Mouse (Mus musculus) limb, embryonic 12.5 days (tissue): ENCODE data around the gene Lpar5. TPM values are rescaled to one million over a fixed set of nuclear protein-coding genes. Genes with fewer than 3 reads are reported as not detected.

Source experiments
- ATAC-seq: fragments of 200-750 bp; cut with Nextera tagmentation; 2 replicates; pipeline ENCODE4 v1.8.0; 2017; ENCODE audit warnings: low read depth, moderate TSS enrichment; ENCODE audit not compliant: insufficient number of reproducible peaks, insufficient read depth, low FRiP score, low TSS enrichment
- H3K27ac ChIP-seq: fragments of 300-500 bp; sonication (generic); 2 replicates; pipeline ENCODE4 v1.5.1; 2016; ENCODE audit warnings: mild to moderate bottlenecking, moderate library complexity
- H3K27me3 ChIP-seq: fragments of 300-500 bp; sonication (generic); 2 replicates; pipeline ENCODE4 v1.6.1; 2016; ENCODE audit warnings: mild to moderate bottlenecking, moderate library complexity
- H3K36me3 ChIP-seq: fragments of 300-500 bp; sonication (generic); 2 replicates; pipeline ENCODE4 v1.6.1; 2016; ENCODE audit warnings: mild to moderate bottlenecking, moderate library complexity
- H3K4me1 ChIP-seq: fragments of 300-500 bp; sonication (generic); replicated peaks from 2 replicates; pipeline ENCODE4 v1.6.1; 2016
- H3K4me2 ChIP-seq: fragments of 300-500 bp; sonication (generic); 2 replicates; pipeline ENCODE4 v1.6.1; 2016; ENCODE audit warnings: mild to moderate bottlenecking, moderate library complexity
- H3K4me3 ChIP-seq: fragments of 300-500 bp; sonication (generic); replicated peaks from 2 replicates; pipeline ENCODE4 v1.5.1; 2016; ENCODE audit warnings: mild to moderate bottlenecking
- H3K9ac ChIP-seq: fragments of 300-500 bp; sonication (generic); replicated peaks from 2 replicates; pipeline ENCODE4 v1.6.1; 2016; ENCODE audit warnings: mild to moderate bottlenecking, moderate library complexity
- H3K9me3 ChIP-seq: fragments of 300-500 bp; sonication (generic); 2 replicates; pipeline ENCODE4 v1.6.1; 2016; ENCODE audit warnings: mild to moderate bottlenecking, moderate library complexity
- WGBS: fragments of 180-500 bp; shearing (Covaris S2); methylation state at CpG from one replicate; pipeline ENCODE4 v1.1.7; 2016; 5-methylcytosine and 5-hydroxymethylcytosine counted together
- polyA plus RNA-seq: library from polyadenylated mRNA; unstranded; fragments of >200 nt; fragmentation: Nextera tagmentation; extraction: Ambion mirVana; gene quantifications from 2 replicates; pipeline ENCODE4 v1.2.1, GENCODE M21; 2016

The Lpar5 gene
- polyA plus RNA-seq, 1 experiment from 2014 or later, result 0.20 TPM

GRCm38 (mm10) chr6:125096597-125097345 lies 29.1 kb downstream of the Lpar5 start:
- H3K4me3 ChIP-seq, result peak overlapping the region; percentile 100
- peak overlapping the region; percentile 94 for H3K4me2 ChIP-seq
- no peaks in the 10 kb centered on the region for H3K9me3 ChIP-seq
- H3K4me1 ChIP-seq, result peaks cover 41% of the 10 kb centered on the region
- peak overlapping the region; percentile 97 for H3K27ac ChIP-seq
- peak; percentile 35 for ATAC-seq
- peak overlapping the region; percentile 93 for H3K9ac ChIP-seq
- 0% methylated on average over 40 of the region's 44 CpGs for WGBS
- H3K36me3 ChIP-seq, result peaks cover 39% of the 10 kb centered on the region
- no peaks in the 10 kb centered on the region for H3K27me3 ChIP-seq

- no peak; the same call in 1 of the 2 replicates for ATAC-seq
- H3K36me3 ChIP-seq, result peaks cover 45% of the 10 kb centered on the region
Observed at GRCm38 (mm10) chr6:125097346-125097689, 29.6 kb downstream of the Lpar5 start.

GRCm38 (mm10) chr6:125097951-125098350 lies 30.2 kb downstream of the Lpar5 start:
- no peak for ATAC-seq
- H3K4me2 ChIP-seq, result peak overlapping the region; percentile 94
- H3K4me1 ChIP-seq, result peaks cover 41% of the 10 kb centered on the region
- WGBS, result 56% methylated on average over 8 of the region's 8 CpGs
- no peaks in the 10 kb centered on the region for H3K27me3 ChIP-seq
- peak overlapping the region; percentile 93 for H3K9ac ChIP-seq
- H3K9me3 ChIP-seq, result no peaks in the 10 kb centered on the region
- H3K36me3 ChIP-seq, result peaks cover 51% of the 10 kb centered on the region
- H3K4me3 ChIP-seq, result peak overlapping the region; percentile 100
- no peak overlapping the region for H3K27ac ChIP-seq

More at GRCm38 (mm10) chr6:125097346-125097689, 29.6 kb downstream of the Lpar5 start:
- Histone ChIP-seq H3K27ac (peak overlapping the region; percentile 97), H3K4me3 (peak overlapping the region; percentile 100), H3K9me3 (no peaks in the 10 kb centered on the region), H3K9ac (peak overlapping the region; percentile 93), H3K4me2 (peak overlapping the region; percentile 94), H3K27me3 (no peaks in the 10 kb centered on the region), H3K4me1 (peaks cover 41% of the 10 kb centered on the region)
- WGBS, result 2% methylated on average over 12 of the region's 12 CpGs

- WGBS, result 73% methylated on average over 3 of the region's 3 CpGs
- H3K9ac ChIP-seq, result peak overlapping the region; percentile 93
- no peak overlapping the region for H3K27ac ChIP-seq
- H3K4me2 ChIP-seq, result peak overlapping the region; percentile 94
- no peak for ATAC-seq
- no peaks in the 10 kb centered on the region for H3K9me3 ChIP-seq
- peaks cover 41% of the 10 kb centered on the region for H3K4me1 ChIP-seq
- H3K36me3 ChIP-seq, result peaks cover 54% of the 10 kb centered on the region
- H3K27me3 ChIP-seq, result no peaks in the 10 kb centered on the region
- peak overlapping the region; percentile 100 for H3K4me3 ChIP-seq
Observed at GRCm38 (mm10) chr6:125098513-125098912, 30.8 kb downstream of the Lpar5 start.

- ATAC-seq, result no peak
- Histone ChIP-seq H3K9ac (peak overlapping the region; percentile 51), H3K4me3 (peak overlapping the region; percentile 100), H3K4me1 (peaks cover 41% of the 10 kb centered on the region), H3K27me3 (no peaks in the 10 kb centered on the region), H3K27ac (peak overlapping the region; percentile 45; the same call in 1 of the 2 replicates), H3K9me3 (no peaks in the 10 kb centered on the region), H3K4me2 (peak overlapping the region; percentile 94), H3K36me3 (peaks cover 62% of the 10 kb centered on the region)
- 60% methylated on average over 5 of the region's 5 CpGs for WGBS
Observed at GRCm38 (mm10) chr6:125099421-125099971, 31.8 kb downstream of the Lpar5 start.

GRCm38 (mm10) chr6:125101444-125101843 lies 33.7 kb downstream of the Lpar5 start:
- 78% methylated on average over 9 of the region's 9 CpGs for WGBS

GRCm38 (mm10) chr6:125104223-125104622 lies 36.5 kb downstream of the Lpar5 start:
- H3K9ac ChIP-seq, result no peak overlapping the region
- no peak overlapping the region for H3K27ac ChIP-seq
- H3K4me3 ChIP-seq, result no peak overlapping the region
- peaks cover 16% of the 10 kb centered on the region for H3K4me1 ChIP-seq
- no peaks in the 10 kb centered on the region for H3K27me3 ChIP-seq
- 96% methylated on average over 4 of the region's 4 CpGs for WGBS
- no peak for ATAC-seq
- H3K36me3 ChIP-seq, result peaks cover 95% of the 10 kb centered on the region
- H3K4me2 ChIP-seq, result no peak overlapping the region
- H3K9me3 ChIP-seq, result no peaks in the 10 kb centered on the region

More at GRCm38 (mm10) chr6:125101444-125101843, 33.7 kb downstream of the Lpar5 start:
- Histone ChIP-seq H3K27me3 (no peaks in the 10 kb centered on the region), H3K4me2 (no peak overlapping the region), H3K9ac (no peak overlapping the region), H3K4me3 (no peak overlapping the region), H3K36me3 (peaks cover 81% of the 10 kb centered on the region), H3K4me1 (peaks cover 35% of the 10 kb centered on the region), H3K27ac (no peak overlapping the region), H3K9me3 (no peaks in the 10 kb centered on the region)
- no peak for ATAC-seq

- H3K9ac ChIP-seq, result no peak overlapping the region
- H3K9me3 ChIP-seq, result no peaks in the 10 kb centered on the region
- no peak overlapping the region for H3K4me3 ChIP-seq
- 93% methylated on average over 2 of the region's 2 CpGs for WGBS
- ATAC-seq, result no peak
- H3K4me2 ChIP-seq, result no peak overlapping the region
- no peaks in the 10 kb centered on the region for H3K4me1 ChIP-seq
- no peak overlapping the region for H3K27ac ChIP-seq
- no peaks in the 10 kb centered on the region for H3K27me3 ChIP-seq
- H3K36me3 ChIP-seq, result peaks cover 95% of the 10 kb centered on the region
Observed at GRCm38 (mm10) chr6:125107705-125108104, 40.0 kb downstream of the Lpar5 start.

GRCm38 (mm10) chr6:125109371-125109770 lies 41.7 kb downstream of the Lpar5 start:
- ATAC-seq, result no peak
- Histone ChIP-seq H3K36me3 (peaks cover 100% of the 10 kb centered on the region), H3K9ac (no peak overlapping the region), H3K9me3 (no peaks in the 10 kb centered on the region), H3K4me3 (no peak overlapping the region), H3K27ac (no peak overlapping the region), H3K4me2 (no peak overlapping the region), H3K4me1 (no peaks in the 10 kb centered on the region), H3K27me3 (no peaks in the 10 kb centered on the region)
- WGBS, result 81% methylated on average over 14 of the region's 14 CpGs

GRCm38 (mm10) chr6:125110927-125111326 lies 43.2 kb downstream of the Lpar5 start:
- Histone ChIP-seq H3K4me2 (no peak overlapping the region), H3K9ac (no peak overlapping the region), H3K4me3 (no peak overlapping the region), H3K9me3 (no peaks in the 10 kb centered on the region), H3K4me1 (no peaks in the 10 kb centered on the region), H3K36me3 (peaks cover 98% of the 10 kb centered on the region), H3K27me3 (no peaks in the 10 kb centered on the region), H3K27ac (no peak overlapping the region)
- WGBS, result 90% methylated on average over 7 of the region's 7 CpGs
- no peak for ATAC-seq

- H3K4me2 ChIP-seq, result no peak overlapping the region
- H3K36me3 ChIP-seq, result peaks cover 98% of the 10 kb centered on the region
- H3K9me3 ChIP-seq, result no peaks in the 10 kb centered on the region
- WGBS, result 93% methylated on average over 11 of the region's 11 CpGs
- no peaks in the 10 kb centered on the region for H3K27me3 ChIP-seq
- no peak overlapping the region for H3K4me3 ChIP-seq
- H3K4me1 ChIP-seq, result no peaks in the 10 kb centered on the region
- H3K9ac ChIP-seq, result no peak overlapping the region
- ATAC-seq, result no peak
- no peak overlapping the region for H3K27ac ChIP-seq
Observed at GRCm38 (mm10) chr6:125112553-125112952, 44.8 kb downstream of the Lpar5 start.
